Mouse (Mus musculus) neural tube, embryonic 14.5 days (tissue): Measurements from ENCODE around the gene Tspan7. TPM values are rescaled to one million over a fixed set of nuclear protein-coding genes. Genes with fewer than 3 reads are reported as not detected.

ENCODE experiments used
- polyA plus RNA-seq: library from polyadenylated mRNA; unstranded; fragments of >200 nt; fragmentation: Nextera tagmentation; extraction: Ambion mirVana; gene quantifications from 2 replicates; pipeline ENCODE4 v1.2.1, GENCODE M21; 2014

Tspan7 gene
- polyA plus RNA-seq, 1 experiment from 2014 or later = 493 TPM

Other genes with a start within 250 kb of the Tspan7 start
- gene Otc, start 232.9 kb upstream of the Tspan7 start, polyA plus RNA-seq = not detected in 2 replicates
- gene Mid1ip1, start 229.9 kb downstream of the Tspan7 start, polyA plus RNA-seq = 73.4 and 80.9 TPM in 2 replicates